Mouse (Mus musculus) kidney, adult 2 months (tissue): ENCODE measurements at regions not wholly inside any gene's neighbourhood (a gene's known extent, or its start where the extent isn't known, plus 50 kb on each side); places are given as distances from the start of the nearest gene placed in this dataset.

ENCODE experiments used
- CTCF ChIP-seq: fragments of 200-500 bp; conservative IDR thresholded peaks from 2 replicates; pipeline ENCODE4 v1.5.1; 2011; ENCODE audit warnings: low read depth, mild to moderate bottlenecking, control low read depth, low read length, moderate library complexity, mixed read lengths; ENCODE audit not compliant: insufficient read depth, insufficient read length
- POLR2A ChIP-seq: fragments of 200-500 bp; IDR thresholded peaks from one replicate; pipeline ENCODE4 v1.6.1; 2011; ENCODE audit warnings: low read depth, low read length, control low read depth

GRCm38 (mm10) chr11:22698057-22698941 is 162.5 kb downstream of the B3gnt2 start:
- TF ChIP-seq POLR2A (no peak), CTCF (no peak)
